Mouse (Mus musculus) heart, embryonic 13.5 days (tissue): ENCODE measurements around the gene Tesc. TPM values are rescaled to one million over a fixed set of nuclear protein-coding genes. Genes with fewer than 3 reads are reported as not detected.
A peak's percentile ranks its signal among the peaks of the same experiment; 100 is the strongest.

Experiments
- ATAC-seq: fragments of 200-750 bp; cut with Nextera tagmentation; 2 replicates; pipeline ENCODE4 v1.8.0; 2017; ENCODE audit warnings: moderate TSS enrichment; ENCODE audit not compliant: insufficient number of reproducible peaks, low FRiP score, low TSS enrichment; ENCODE audit errors: extremely low read depth
- H3K27ac ChIP-seq: fragments of 300-500 bp; sonication (generic); replicated peaks from 2 replicates; pipeline ENCODE4 v1.5.1; 2015; ENCODE audit warnings: moderate library complexity, mild to moderate bottlenecking, inconsistent platforms
- H3K27me3 ChIP-seq: fragments of 300-500 bp; sonication (generic); replicated peaks from 2 replicates; pipeline ENCODE4 v1.6.1; 2015; ENCODE audit warnings: mild to moderate bottlenecking, inconsistent platforms
- H3K36me3 ChIP-seq: fragments of 300-500 bp; sonication (generic); 2 replicates; pipeline ENCODE4 v1.6.1; 2015; ENCODE audit warnings: mild to moderate bottlenecking, inconsistent platforms
- H3K4me1 ChIP-seq: fragments of 300-500 bp; sonication (generic); 2 replicates; pipeline ENCODE4 v1.6.1; 2015; ENCODE audit warnings: inconsistent platforms
- H3K4me2 ChIP-seq: fragments of 300-500 bp; sonication (generic); 2 replicates; pipeline ENCODE4 v1.6.1; 2015; ENCODE audit warnings: inconsistent platforms, mild to moderate bottlenecking, moderate library complexity
- H3K4me3 ChIP-seq: fragments of 300-500 bp; sonication (generic); 2 replicates; pipeline ENCODE4 v1.5.1; 2015; ENCODE audit warnings: moderate library complexity, mild to moderate bottlenecking, inconsistent platforms
- H3K9ac ChIP-seq: fragments of 300-500 bp; sonication (generic); 2 replicates; pipeline ENCODE4 v1.6.1; 2015; ENCODE audit warnings: inconsistent platforms, mild to moderate bottlenecking, moderate library complexity
- H3K9me3 ChIP-seq: fragments of 300-500 bp; sonication (generic); 2 replicates; pipeline ENCODE4 v1.6.1; 2016; ENCODE audit warnings: inconsistent platforms
- WGBS: fragments of 180-500 bp; shearing (Covaris S2); methylation state at CpG from one replicate; pipeline ENCODE4 v1.1.7; 2015; ENCODE audit warnings: mixed read lengths; 5-methylcytosine and 5-hydroxymethylcytosine counted together
- polyA plus RNA-seq: library from polyadenylated mRNA; unstranded; fragments of >200 nt; fragmentation: Nextera tagmentation; extraction: Ambion mirVana; gene quantifications from 2 replicates; pipeline ENCODE4 v1.2.1, GENCODE M21; 2015

The Tesc gene
- polyA plus RNA-seq, 1 experiment from 2014 or later, result 17.8 TPM

DNA sequence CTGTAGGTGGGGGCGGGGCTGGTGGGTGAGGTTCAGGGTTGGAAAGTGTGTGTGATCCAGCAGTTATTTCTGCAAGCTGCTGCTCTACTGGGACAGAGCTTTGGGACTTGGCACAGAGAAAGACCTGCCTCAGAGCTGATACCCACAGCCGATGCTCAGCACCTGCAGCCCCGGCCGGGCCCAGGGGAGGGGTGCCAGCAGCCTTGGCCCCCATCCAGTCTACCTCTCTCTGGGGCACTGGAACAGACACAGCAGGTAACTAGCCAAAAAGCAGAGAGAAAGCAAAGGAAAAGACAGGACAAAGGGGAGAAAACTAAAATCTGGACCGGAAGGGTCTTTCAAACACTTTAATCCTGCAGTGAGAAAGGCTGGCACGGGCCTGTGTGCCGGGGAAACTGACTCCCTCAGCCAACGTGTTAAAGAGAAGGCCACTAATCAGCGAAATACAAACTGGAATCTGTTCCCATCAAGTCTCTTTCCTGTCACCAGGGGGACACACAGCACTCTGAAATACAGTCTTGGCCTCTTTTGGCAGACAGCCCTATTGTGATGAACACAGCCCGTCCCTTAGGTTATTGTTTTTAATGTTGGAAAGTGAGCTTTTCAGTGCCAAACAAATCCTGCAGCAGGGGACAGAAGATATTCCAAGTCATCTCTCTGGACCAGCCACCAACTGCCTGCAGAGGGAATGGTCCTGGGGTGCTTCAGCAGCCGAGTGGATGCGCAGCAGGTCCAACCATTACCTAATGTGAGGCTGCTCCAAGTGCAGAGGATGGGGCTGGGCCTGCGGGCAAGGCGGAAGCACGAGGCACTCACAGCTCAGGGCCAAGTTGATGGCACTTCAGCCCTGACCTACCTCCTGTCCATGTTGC lies 49.4 kb downstream of the Tesc start:
- peaks cover 68% of the 10 kb centered on the region for H3K36me3 ChIP-seq
- no peak overlapping the region for H3K27ac ChIP-seq
- peaks cover 55% of the 10 kb centered on the region for H3K4me1 ChIP-seq
- no peak overlapping the region for H3K4me2 ChIP-seq
- no peaks in the 10 kb centered on the region for H3K9me3 ChIP-seq
- H3K27me3 ChIP-seq, result no peaks in the 10 kb centered on the region
- WGBS, result 80% methylated on average over 15 of the region's 15 CpGs
- no peak for ATAC-seq
- H3K4me3 ChIP-seq, result no peak overlapping the region
- H3K9ac ChIP-seq, result 0 out of 2 replicates have a peak overlapping the region, but pooled peaks have one; percentile 19

DNA sequence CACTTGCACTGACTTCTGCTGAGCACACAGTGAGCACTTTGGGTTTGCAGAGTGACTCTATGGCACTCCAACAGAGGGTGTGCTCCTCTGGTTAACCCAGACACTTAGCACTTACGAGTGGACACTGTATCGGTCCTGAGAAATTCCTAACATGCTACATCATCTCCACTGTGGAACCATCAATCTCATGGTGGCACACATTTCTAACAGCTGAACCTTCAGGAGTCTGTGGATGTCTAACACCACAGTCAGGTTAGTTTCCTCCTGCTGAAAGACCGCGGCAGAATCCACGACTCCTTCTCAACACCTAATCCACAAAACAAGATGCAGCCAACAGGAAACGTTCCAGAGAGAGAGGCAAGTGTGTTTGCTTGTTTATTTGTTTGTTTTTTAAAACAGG lies 51.0 kb downstream of the Tesc start:
- H3K27me3 ChIP-seq, result no peaks in the 10 kb centered on the region
- no peak for ATAC-seq
- no peak overlapping the region for H3K4me2 ChIP-seq
- 57% methylated on average over 6 of the region's 6 CpGs for WGBS
- no peak overlapping the region for H3K4me3 ChIP-seq
- no peak overlapping the region for H3K9ac ChIP-seq
- H3K27ac ChIP-seq, result no peak overlapping the region
- peaks cover 58% of the 10 kb centered on the region for H3K36me3 ChIP-seq
- H3K9me3 ChIP-seq, result no peaks in the 10 kb centered on the region
- peaks cover 70% of the 10 kb centered on the region for H3K4me1 ChIP-seq

DNA sequence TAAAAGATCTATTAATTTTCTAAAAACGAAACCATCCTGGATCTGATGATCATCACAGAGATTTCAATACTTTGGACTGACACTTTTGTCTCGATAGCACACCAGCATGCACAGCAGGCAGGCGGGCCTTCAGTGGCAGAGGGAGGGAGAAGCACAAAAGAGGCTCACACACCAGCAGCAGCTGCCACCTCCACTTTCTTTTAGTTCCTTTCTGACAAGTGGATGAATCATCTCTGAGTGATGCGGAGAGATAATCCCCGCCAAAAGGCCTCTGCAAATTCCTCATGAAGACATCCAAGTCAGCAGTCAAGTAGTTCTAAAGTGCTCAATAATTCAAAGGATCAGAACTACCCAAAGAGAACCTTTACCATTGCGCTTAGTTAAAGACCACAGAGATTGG lies 51.8 kb downstream of the Tesc start:
- Histone ChIP-seq H3K4me2 (no peak overlapping the region), H3K9ac (0 out of 2 replicates have a peak overlapping the region, but pooled peaks have one; percentile 5), H3K27ac (no peak overlapping the region), H3K4me3 (no peak overlapping the region), H3K27me3 (no peaks in the 10 kb centered on the region), H3K36me3 (peaks cover 49% of the 10 kb centered on the region), H3K4me1 (peaks cover 78% of the 10 kb centered on the region), H3K9me3 (no peaks in the 10 kb centered on the region)
- WGBS, result 59% methylated on average over 6 of the region's 6 CpGs
- ATAC-seq, result no peak

DNA sequence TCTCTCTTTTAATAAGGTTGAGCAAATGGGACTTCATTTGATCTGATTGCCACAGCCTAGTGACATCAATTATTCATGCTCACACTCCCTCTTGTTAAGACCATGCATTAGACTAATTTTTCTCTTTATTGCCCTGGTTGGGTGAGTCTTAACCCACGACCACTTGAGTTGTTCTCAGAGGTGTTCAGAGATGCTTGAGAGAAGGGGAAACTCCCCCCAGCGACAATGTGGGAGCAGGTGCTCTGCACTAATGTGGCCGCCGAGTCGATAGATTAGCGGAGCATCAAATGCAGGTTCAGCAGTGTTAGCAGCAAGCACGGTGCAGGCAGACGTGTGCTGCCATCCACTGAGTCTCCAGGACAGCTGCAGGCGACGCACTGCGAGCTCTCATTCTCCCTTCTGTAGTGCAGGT lies 52.3 kb downstream of the Tesc start:
- H3K36me3 ChIP-seq, result peaks cover 45% of the 10 kb centered on the region
- no peak overlapping the region for H3K27ac ChIP-seq
- H3K4me3 ChIP-seq, result no peak overlapping the region
- no peaks in the 10 kb centered on the region for H3K9me3 ChIP-seq
- 66% methylated on average over 11 of the region's 11 CpGs for WGBS
- no peak overlapping the region for H3K4me2 ChIP-seq
- no peak for ATAC-seq
- H3K9ac ChIP-seq, result no peak overlapping the region
- no peaks in the 10 kb centered on the region for H3K27me3 ChIP-seq
- peaks cover 82% of the 10 kb centered on the region for H3K4me1 ChIP-seq

DNA sequence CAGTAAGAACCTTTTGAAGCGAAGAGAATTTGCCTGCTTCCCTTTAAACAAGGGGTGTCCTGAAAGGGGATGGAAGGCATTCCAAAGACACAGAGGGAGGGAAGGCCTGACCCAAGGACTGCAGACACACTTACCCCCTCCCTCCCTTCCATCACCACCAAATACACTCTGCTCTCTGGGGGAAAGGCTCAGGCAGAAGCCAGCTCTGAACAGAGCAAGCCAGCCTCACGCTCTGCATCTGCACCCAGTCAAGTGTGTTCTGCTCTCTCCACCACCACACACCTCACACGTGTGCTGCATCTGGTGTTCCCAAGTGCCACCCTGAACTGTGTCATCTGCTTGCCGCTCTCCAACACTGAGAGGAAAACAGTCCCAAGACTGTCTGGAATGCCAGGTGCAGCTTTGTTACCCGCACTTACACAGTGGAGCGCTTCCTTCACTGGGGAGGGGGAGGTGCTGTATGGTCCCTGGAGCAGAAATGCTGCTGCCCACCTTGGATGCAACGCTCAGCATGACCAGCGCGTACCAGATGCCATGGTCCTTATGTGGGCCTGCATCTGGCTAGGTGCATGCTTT lies 53.9 kb downstream of the Tesc start:
- Histone ChIP-seq H3K36me3 (peaks cover 28% of the 10 kb centered on the region), H3K4me1 (peaks cover 90% of the 10 kb centered on the region), H3K9ac (peak overlapping the region; percentile 44), H3K4me3 (no peak overlapping the region), H3K27ac (no peak overlapping the region), H3K27me3 (no peaks in the 10 kb centered on the region), H3K9me3 (no peaks in the 10 kb centered on the region), H3K4me2 (no peak overlapping the region)
- 72% methylated on average over 9 of the region's 9 CpGs for WGBS
- no peak for ATAC-seq

GRCm38 (mm10) chr5:118081996-118082395 lies 54.5 kb downstream of the Tesc start:
- Histone ChIP-seq H3K27me3 (no peaks in the 10 kb centered on the region), H3K36me3 (peaks cover 23% of the 10 kb centered on the region), H3K4me2 (no peak overlapping the region), H3K27ac (no peak overlapping the region), H3K9me3 (no peaks in the 10 kb centered on the region), H3K4me3 (no peak overlapping the region), H3K9ac (peak overlapping the region; percentile 44), H3K4me1 (peaks cover 90% of the 10 kb centered on the region)
- 49% methylated on average over 6 of the region's 6 CpGs for WGBS
- ATAC-seq, result no peak

- no peak overlapping the region for H3K9ac ChIP-seq
- peaks cover 96% of the 10 kb centered on the region for H3K4me1 ChIP-seq
- H3K9me3 ChIP-seq, result no peaks in the 10 kb centered on the region
- no peak for ATAC-seq
- peaks cover 17% of the 10 kb centered on the region for H3K36me3 ChIP-seq
- H3K27me3 ChIP-seq, result no peaks in the 10 kb centered on the region
- no peak overlapping the region for H3K4me2 ChIP-seq
- no peak overlapping the region for H3K4me3 ChIP-seq
- 70% methylated on average over 12 of the region's 12 CpGs for WGBS
- H3K27ac ChIP-seq, result no peak overlapping the region
Measured at GRCm38 (mm10) chr5:118083060-118083638, 55.6 kb downstream of the Tesc start.

- no peak for ATAC-seq
- Histone ChIP-seq H3K36me3 (peaks cover 17% of the 10 kb centered on the region), H3K9me3 (no peaks in the 10 kb centered on the region), H3K4me2 (no peak overlapping the region), H3K9ac (peak overlapping the region; percentile 63; the same call in 1 of the 2 replicates), H3K27me3 (no peaks in the 10 kb centered on the region), H3K4me1 (peaks cover 93% of the 10 kb centered on the region), H3K27ac (peak overlapping the region; percentile 53; the same call in 1 of the 2 replicates), H3K4me3 (no peak overlapping the region)
- 54% methylated on average over 10 of the region's 10 CpGs for WGBS
Measured at GRCm38 (mm10) chr5:118084171-118084727, 56.7 kb downstream of the Tesc start.

DNA sequence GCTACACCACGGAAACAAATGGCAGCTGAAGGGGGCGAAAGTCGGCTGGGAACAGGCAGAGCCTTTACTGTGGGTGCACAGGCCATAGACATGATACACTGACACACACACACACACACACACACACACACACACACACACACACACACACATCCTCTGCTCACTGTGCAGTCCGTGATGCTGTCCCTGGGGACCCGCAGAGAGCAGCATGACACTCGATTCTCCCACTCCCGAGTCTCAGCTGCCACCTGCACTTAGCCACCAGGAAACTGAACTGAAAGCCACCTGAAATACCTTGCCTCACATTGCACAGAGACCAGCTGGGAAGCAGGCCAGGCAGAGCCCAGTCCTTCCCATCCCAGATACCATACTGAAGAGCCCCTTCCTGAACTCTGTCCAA lies 57.8 kb downstream of the Tesc start:
- Histone ChIP-seq H3K27me3 (no peaks in the 10 kb centered on the region), H3K9ac (no peak overlapping the region), H3K27ac (no peak overlapping the region), H3K4me2 (no peak overlapping the region), H3K9me3 (no peaks in the 10 kb centered on the region), H3K36me3 (peaks cover 16% of the 10 kb centered on the region), H3K4me1 (peaks cover 93% of the 10 kb centered on the region), H3K4me3 (no peak overlapping the region)
- 74% methylated on average over 7 of the region's 7 CpGs for WGBS
- ATAC-seq, result no peak

DNA sequence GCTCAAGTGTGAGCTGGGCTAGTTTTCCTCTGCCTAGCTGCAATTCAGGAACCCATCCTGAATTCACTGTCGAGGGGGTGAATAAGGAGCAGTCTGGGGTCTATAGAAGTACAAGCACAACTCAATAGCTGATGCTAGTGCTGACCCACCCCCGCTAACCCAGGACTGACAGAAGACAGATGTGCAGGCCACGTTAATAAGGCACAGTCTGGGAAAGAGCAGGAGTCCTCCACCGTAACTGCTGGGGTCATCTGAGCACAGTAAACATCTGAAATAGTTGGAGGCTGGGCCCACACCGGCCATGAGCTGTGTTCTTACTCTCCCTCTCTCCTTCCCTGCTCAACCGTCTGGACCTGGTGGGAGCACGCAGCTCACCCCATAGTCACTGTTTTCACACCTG lies 59.4 kb downstream of the Tesc start:
- Histone ChIP-seq H3K36me3 (peaks cover 26% of the 10 kb centered on the region), H3K27me3 (no peaks in the 10 kb centered on the region), H3K4me1 (peaks cover 79% of the 10 kb centered on the region), H3K9me3 (no peaks in the 10 kb centered on the region), H3K4me2 (no peak overlapping the region), H3K4me3 (no peak overlapping the region), H3K9ac (no peak overlapping the region), H3K27ac (no peak overlapping the region)
- no peak for ATAC-seq
- WGBS, result 45% methylated on average over 7 of the region's 7 CpGs

- 35% methylated on average over 7 of the region's 7 CpGs for WGBS
- Histone ChIP-seq H3K36me3 (peaks cover 42% of the 10 kb centered on the region), H3K4me2 (peak overlapping the region; percentile 41), H3K27me3 (no peaks in the 10 kb centered on the region), H3K9me3 (no peaks in the 10 kb centered on the region), H3K27ac (peak overlapping the region; percentile 73), H3K4me1 (peaks cover 58% of the 10 kb centered on the region), H3K4me3 (no peak overlapping the region), H3K9ac (peak overlapping the region; percentile 63)
- ATAC-seq, result peak; percentile 47; the same call in 1 of the 2 replicates
Measured at GRCm38 (mm10) chr5:118089102-118089501, 61.6 kb downstream of the Tesc start.
